Mouse (Mus musculus): ENCODE measurements around the gene Tgm2.
A peak's percentile ranks its signal among the peaks of the same experiment; 100 is the strongest.

Tgm2 gene

DNA sequence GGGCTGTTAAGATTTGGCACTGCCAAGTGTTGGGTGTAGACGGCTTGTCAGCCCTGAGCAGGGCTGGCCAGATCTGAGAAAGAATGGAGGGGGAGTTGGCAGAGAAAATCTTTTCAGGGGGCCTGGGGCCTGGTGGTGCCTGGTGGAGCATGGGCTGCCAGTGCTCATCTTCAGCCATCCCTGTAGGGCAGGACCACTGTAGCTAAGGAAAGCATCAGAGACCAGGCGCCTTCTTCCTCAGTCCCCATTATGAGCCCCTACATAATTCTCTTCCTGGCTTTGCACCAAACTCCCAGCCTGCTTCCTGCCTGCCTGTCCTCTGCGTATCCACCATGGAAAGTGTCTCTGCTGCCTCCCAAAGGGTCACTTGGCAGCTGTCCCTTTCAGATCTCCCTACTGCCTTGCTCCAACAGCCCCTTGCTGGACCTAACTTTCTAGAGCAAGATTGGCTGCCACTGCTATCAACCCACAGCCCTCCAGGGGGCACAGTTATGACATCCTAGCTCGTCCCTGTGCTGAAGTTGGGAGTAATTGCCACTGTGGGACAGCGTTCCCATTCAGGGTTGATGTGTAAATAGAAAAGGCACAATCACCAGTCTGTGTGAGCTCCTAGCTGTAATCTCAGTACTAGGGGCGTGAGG lies 39.2 kb downstream of the Tgm2 start:
- DNase-seq, result peak; percentile 28 to 40

DNA sequence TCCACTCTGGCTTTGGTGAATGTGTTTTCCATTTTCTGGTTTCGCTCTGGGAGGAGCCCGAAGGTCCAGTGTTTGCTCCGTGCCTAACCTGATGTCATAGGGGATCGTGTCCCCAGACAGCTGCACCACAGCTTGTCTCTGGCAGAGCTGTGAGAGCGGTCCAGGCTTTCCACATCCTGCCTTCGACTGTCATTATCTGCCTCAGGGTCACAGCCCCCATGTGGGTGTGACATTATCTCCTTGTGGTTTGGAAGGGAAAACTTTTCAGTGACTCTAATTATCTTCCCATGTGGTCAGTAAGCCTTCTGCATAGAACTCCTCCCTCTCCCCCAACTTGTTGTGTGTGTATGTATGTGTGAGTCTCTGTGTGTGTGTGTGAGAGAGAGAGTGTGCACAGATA lies 40.6 kb downstream of the Tgm2 start:
- no peak for DNase-seq

DNA sequence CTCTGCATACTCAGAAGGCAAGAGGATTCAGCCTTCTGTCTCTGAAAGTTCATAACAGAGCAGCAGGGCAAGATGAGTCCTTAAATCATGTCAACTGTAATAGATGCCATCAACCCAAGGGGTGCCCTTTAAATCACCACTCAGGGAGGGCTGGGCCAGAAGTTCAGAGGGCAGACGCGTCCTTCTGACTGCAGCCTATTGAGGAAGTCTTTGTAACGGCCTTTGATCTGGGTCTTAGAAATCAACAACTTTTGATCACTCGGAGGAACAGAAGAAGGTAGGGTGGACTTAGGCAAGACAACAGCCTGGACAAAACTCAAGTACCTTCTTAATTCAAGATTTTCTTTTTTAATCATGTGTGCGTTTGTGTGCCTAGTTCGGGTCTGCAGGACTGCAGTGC lies 41.3 kb downstream of the Tgm2 start:
- DNase-seq, result no peak

DNA sequence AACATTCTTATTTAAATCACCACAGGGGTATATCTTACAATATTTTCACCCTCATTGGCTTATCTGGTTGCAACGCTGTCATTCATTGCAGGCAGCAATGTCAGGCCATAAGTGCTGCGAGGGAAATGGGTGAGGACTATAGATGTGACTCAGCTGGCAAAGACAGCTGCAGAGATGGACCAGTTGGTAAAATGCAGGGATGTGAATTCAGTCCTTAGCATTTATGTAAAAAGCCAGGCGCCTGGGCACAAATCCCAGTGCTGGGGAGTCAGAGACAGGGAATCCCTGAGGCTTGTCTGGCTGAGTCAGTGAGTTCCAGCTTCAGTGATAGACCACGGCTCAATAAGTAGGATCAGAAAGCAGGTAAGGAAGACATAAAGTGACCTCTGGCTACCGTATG lies 44.5 kb downstream of the Tgm2 start:
- no peak for DNase-seq

DNA sequence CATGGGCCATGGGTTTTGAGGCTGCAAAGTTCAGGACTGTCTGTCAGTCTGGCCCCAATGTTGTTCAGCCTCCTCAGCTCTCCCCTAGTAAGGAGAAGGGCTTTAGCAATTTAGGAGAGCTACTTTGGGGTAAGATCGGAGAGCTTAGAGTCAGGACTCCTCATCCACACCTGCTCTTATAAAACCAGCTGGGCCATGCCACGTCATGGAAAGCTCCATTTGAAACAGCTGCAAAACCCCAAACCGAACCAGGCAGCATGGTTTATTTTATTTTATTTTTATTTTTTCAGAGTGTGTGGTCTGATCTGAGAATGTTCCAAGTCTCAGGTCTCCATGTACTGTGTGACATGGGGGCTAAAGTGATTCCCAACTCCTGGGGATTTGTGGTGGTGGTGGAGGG lies 46.7 kb downstream of the Tgm2 start:
- no peak for DNase-seq

DNA sequence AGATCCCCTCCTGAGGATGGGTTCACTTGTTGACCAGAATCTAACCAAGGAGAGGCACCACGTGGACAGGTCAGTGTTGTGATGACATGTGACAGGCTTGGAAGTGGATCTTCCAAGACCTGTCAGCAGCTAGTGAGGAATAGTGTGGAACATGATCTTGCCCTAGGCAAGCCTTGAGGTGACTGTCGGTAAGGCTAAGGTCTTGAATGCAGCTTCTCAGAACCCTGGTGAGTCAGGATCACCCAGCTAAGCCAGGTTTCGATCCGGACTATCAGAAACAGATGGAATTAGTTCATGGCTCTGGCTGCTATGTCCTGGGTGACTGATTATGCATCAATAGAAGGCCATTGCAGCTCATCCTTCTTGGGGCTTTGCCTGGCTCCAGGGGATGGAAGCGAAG lies 47.5 kb downstream of the Tgm2 start:
- DNase-seq, result no peak

DNA sequence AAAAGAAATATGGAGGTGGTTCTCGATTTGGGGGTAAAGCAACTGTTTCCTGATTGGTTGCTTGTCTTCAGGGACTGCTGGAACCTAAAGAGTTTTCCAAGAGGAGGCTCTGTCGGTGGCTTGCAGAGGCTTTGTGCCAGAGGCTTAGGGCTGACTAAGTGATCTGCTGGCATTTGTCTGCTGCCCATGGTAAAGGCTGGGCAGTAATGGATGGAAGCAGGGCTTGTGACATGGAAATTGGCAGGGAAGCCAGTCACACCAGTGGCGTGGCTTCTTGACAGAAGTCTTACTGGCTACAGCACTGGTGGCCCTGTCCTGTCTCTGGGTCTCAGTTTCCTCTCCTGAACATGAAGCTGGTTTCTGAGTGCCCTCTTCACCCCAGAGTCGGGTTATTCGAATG lies 49.2 kb downstream of the Tgm2 start:
- no peak for DNase-seq

DNA sequence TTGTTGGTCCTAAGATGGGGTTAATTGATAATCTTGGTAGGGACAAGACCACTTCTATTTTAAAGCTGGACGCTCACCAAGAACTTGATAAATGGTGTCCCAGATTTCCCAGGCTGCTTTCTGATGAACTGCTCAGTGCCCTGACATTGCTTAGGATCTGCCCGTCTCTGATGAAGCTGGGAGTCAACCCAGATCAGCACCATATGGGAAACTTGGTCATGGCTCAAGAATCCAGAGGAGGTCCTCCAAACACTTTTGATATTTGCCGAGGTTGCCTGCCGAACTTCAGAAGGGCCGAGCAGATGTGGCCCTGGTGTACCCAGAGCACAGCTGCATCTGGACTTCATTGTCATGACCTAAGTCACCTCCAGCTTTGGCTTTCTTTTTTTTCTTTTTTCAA lies 51.4 kb downstream of the Tgm2 start:
- no peak for DNase-seq

DNA sequence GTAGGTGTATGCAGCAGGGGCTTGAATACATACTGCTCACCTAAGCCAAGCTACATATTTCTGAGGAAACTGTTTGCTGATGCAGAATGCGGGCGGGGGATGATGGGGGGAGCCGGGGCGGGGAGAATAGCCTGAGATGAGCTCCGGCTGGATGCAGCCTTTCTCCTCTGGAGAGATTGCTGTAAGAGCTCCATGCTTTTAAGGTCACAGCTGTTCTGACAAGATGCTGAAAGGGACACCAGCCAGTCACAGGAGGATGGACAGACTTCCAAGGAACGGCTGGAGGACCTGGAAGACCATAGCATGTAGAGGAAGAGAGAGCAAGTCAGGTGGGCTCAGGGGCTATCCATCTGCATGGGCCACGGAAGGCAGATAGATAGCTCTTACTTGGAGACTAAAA lies 51.9 kb downstream of the Tgm2 start:
- DNase-seq, result no peak

DNA sequence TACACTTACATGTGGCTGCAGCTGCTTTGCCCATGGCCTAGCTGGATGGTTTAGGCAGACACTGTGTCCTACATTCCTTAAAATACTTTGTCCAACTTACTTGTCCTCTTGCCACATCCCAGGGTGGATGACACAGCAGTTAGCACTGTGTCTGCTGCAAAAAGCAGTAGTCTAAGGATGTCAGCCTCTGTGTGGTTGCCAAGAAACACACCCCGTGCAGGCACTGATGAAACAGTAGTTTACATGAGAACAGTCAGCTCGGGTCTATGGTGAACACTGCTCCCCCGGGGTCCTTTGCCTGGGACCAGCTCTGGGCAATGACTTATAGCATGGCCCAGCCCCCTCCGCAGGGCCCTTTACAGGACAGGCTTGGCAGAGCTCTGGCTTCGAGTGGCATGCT lies 52.9 kb downstream of the Tgm2 start:
- no peak for DNase-seq

DNA sequence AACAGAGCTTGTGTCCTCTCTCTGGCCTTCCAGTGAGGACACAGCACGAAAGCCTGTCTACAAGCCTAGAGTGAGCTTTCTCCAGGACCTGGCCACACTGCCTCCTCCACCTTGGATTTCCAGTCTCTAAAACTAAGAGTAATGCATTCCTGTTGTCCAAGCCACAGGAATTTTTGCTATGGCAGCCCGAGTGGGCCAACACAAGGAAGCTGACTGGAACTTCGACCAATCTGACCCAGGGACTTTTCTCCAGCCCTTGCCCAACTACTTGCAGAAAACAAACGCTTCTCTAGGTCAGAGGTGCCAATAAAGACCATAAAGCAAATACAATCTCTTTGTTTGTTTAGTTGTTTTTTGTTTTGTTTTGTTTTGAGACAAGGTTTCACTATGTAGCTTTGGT lies 56.1 kb downstream of the Tgm2 start:
- no peak for DNase-seq

DNA sequence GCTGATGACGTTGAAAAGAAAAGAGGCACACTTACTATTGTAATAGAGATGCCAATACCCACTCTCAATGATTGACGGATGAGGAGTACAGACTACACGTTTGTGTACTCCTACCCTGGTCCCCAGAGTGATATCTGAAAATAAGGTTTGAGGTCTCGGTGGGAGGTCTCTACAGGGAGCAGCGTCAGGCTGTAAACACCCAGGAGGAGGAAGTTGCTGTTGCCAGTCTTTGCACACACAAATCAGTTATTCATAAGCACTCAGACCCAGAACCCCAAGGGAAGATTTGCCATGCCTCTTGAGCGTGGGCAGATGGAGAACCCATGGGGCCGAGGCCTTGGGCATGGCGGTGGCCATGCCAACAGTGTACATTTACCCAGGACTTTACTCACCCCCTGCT lies 61.8 kb downstream of the Tgm2 start:
- DNase-seq, result peak; percentile 42 to 56

DNA sequence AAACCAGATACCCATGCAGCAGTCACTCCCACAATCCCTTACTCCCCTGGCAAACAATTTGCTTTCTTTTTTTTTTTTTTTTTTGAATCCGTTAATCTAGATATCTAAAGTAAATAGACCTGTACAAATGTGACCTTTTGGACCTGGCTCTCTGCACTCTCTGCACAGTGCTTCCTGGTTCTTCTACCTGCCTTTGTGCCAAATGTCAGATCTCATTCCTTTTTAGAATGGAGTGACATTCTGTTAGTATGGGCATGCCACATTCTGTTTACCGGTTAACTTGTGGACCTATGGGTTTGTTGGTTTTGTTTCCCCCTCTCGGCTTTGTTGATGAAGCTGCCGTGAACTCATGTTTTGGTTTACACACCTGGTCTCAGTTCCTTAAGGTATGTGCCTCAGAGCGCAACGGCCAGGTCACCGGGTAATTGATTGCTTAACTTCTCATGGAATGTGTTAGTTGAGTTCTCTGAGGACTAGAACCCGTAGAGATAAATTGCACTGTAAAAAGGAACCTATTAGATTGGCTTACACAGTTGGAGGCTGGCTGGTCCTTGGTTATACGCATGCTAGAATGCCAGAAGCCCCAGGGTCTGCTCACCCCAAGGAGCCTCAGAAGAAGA lies 65.5 kb downstream of the Tgm2 start:
- DNase-seq, result no peak

DNA sequence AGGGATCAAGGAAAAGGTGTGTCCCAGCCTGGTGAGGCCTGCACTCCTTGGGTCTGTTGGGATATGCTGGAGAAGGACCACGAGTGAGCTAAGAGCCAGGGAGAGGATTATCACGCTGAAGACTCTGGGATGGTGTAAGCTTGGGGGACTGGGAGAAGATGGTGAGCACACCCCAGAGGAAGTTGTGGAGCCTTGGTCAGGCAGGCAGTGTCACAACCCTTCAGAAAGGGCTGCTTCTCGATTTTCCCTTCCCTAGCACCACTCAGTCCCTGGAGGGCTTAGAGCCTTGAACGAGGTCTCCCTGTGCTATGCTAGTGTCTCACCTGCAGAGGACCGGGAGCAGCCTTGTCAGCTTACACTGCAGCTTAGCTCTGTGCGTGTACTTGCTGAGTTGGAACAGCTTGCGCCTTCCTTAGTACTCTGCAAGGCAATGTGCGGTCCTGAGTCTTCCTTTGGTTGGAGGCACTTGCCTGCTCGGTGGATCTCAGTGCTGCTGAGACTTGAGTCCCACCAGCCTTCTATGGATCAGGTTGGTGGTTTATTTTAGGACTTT lies 66.3 kb downstream of the Tgm2 start:
- no peak for DNase-seq

DNA sequence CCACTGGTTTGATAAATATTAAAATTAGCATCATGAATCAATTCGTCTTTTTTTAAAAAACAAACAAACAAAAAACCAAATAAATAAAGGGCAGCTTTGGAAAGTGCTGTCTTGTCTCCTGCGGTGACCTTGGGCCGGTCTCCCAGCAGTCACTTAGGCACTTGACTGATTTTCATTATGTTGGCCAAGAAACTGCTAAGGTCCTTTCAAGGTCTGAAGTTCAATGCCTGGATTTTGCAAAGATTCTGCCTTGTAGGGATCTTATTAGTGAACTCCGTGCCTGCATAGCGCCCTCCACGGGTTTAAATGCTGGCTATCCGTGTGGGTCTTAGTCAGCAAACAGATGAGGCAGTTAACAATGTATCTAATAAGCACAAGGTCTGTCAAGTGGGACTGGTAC lies 67.3 kb downstream of the Tgm2 start:
- DNase-seq, result no peak

DNA sequence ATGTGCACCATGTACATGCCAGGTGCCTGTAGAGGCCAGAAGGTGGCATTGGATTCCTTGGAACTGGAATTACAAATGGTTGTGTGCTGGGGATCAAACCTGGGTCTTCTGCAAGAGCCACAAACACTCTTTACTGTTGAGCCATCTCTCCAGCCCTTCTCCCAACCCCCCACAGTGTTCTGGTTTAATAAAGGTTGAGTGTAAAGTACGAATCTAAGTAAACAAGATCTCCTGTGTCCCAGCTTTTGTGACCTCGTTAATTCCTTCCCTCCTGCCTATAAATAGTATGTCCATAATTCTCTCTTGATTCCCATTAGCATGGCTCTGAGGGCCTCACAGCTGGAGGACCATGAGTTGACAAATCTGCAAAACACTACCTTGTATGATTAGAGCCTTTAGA lies 68.3 kb downstream of the Tgm2 start:
- no peak for DNase-seq

DNA sequence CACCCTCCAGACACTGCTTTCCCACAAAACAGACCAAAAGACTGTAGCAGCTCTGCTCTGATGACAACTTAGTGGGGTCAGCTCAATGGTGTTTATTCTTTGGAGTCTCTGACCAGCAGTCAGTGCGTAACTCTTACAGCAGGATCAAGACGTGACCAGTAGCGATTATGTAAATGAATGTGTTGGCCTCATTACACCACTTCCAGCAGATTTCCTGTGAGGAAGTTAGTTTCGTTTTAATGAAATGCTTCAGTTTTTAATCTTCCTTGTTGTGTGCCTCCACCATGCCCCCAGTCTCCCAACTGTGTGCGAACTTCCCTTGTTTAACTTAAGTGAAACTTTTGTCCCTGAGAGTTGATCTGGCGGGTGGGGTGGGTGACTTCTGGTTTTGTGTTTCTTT lies 69.5 kb downstream of the Tgm2 start:
- no peak for DNase-seq

DNA sequence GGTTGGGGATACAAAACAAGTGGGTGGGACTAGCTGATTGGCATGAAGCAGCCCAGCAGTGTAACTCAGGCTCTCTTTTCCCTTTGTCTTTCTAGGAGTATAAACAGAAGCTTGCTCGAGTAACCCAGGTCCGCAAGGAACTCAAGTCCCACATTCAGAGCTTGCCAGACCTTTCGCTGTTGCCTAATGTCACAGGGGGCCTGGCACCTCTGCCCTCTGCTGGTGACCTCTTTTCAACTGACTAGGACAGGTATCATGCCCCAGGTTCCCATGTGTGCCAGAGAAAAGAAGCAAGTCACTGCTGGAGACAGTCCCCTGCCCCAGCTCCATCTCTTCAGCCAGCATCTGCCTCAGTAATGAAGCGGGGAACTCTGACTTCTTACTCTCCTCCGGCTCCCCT lies 71.4 kb downstream of the Tgm2 start:
- DNase-seq, result no peak

DNA sequence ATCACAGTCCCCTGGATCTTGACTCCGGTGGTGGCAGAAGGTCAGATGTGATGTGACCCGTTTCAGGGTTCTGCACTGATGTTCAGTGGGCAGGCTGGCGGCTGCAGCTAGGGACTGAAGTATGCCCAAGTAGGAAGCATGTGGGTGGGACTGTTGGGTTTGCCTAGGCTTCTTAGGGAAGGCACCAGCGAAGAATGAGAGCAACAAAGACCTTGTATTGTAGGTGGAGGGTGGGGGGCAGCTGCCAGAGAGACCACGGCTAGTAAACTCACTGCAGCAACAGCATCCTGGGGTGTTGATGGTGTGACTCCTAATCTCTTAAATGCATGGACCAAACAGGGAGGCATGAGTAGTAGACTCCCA lies 74.6 kb downstream of the Tgm2 start:
- DNase-seq, result no peak

DNA sequence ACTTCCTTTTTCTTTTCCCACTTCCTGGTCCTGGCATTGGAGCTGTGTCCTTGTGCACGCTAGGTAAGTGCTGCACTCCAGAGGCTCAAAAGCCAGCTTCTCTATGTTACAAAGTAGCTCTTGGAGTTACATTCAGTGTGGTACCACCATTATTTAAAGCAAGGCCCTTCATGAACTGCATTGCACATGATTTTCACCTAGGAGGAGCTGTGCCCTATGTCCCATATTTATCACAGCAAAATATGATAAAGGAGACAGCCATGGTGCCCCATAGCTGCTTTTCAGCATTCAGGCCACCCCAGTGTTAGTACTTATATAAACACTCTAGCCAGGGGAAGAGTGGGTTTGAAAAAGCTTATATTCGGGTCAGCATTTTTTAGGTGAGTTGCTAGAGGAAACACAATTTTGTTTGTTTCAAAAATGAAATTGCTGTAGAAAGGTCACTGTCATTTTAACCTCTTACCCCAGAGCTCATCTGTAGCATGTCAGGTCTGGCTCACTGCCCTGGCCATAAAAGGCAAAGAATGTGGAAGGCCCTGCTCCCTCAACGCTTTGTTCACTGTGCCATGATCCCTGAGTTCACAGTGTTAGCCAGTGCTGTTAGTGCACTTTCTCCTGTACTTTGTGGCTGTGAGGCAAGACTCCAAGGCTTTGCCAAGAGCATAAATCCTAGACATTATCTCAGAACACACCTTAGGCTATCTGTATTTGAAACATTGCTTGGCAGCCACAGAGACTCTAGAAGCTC lies 75.2 kb downstream of the Tgm2 start:
- no peak for DNase-seq

DNA sequence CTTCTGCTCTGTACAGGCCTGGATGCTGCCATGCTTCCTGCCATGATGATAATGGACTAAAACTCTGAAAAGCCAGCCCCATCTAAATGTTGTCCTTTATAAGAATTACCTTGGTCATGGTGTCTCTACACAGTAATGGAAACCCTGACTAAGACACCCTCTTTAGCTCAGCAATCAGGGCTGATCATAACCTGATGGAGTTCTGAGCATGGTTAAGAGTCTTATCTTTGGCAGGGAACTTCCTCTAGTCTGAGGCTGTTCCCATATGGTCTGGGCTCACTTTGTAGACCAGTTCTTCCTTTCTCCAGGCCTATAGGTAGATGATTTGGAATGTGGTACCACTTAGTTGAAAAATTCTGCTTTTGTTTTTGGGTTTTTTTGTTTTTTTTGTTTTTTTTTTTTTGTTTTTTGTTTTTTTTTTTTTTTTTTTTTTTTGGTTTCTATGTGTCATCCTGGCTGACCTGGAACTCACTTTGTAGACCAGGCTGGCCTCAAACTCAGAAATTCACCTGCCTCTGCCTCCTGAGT lies 77.7 kb downstream of the Tgm2 start:
- no peak for DNase-seq

DNA sequence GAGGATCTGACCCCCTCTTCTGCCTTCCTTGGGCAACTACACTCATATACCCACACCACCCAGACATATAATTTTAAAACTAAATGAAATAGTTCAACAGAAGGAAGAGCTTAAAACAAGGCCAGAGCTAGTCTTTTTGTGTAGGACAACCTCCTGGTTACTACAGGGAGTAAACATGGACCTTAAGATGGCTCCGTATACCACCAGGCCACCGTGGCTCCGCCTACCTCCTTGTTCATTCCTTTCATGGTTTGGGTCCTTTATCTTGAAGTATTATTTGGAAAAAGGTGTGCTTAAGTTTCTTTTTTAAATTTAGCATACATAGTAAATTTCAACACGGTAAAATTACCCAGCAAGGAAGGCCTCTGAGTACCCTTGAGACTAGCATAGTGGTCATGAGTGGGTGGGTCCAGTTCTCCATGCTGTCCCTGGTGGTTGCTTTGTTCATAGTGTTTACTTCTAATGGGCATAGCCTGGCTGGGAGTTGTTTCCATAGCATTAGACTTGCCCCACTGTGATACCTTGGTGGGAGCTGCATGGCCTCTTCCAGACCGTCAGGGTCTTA lies 78.9 kb downstream of the Tgm2 start:
- no peak for DNase-seq

DNA sequence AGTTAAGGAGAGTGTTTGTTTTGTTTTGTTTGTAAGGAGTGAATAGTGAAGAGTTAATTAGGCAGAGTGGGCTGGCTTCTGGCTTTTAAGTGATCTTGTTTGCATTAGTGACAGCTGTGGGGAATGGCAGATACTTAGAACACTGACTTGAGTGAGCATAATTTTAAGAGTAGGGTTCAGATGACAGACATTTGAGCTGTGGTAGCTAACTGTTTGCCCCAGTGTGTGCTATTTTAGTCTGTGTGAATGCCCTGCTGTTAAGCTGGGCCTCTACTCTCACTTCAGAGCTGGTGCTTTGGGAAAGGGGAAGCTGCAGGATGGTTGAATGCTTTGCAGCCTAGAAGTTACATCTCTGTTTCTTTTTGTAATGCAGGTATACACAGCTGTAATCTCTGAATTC lies 79.8 kb downstream of the Tgm2 start:
- DNase-seq, result no peak
